Mouse (Mus musculus): ENCODE measurements around the gene Srl.
"Not testable (repeated sequence)": the region's sequence is repeated elsewhere in the genome, so short reads cannot be mapped to it uniquely, and the experiment has no call there.

Gene Srl

DNA sequence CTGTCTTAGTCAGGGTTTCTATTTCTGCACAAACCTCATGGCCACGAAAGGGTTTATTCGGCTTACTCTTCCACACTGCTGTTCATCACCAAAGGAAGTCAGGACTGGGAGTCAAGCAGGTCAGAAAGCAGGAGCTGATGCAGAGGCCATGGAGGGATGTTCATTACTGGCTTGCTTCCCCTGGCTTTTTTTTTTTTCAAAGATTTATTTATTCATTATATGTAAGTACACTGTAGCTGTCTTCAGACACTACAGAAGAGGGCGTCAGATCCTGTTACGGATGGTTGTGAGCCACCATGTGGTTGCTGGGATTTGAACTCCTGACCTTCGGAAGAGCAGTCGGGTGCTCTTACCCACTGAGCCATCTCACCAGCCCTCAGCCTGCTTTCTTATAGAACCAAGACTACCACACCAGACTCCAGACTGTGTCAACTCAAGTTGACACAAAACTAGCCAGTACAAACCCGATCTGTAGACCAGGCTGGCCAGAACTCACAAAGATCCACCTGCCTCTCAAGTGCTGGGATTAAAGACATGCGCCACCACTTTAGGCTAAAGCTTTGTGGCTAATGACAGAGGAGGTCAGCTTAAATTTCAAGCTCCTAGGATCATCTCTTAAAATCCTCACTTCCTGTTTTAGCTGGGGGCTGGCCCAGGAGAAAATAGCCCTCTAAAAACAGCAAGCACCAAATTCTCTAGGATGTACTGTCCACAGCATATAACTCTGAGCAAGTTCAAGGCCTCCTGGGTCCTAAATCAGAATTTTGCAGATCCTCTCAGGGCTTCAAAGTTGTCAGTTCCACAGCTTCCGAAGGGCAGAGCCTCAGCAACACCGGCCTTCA lies 67.4 kb downstream of the Srl start:
- not testable (repeated sequence) for DNase-seq (ENCODE audit: low spot score)

DNA sequence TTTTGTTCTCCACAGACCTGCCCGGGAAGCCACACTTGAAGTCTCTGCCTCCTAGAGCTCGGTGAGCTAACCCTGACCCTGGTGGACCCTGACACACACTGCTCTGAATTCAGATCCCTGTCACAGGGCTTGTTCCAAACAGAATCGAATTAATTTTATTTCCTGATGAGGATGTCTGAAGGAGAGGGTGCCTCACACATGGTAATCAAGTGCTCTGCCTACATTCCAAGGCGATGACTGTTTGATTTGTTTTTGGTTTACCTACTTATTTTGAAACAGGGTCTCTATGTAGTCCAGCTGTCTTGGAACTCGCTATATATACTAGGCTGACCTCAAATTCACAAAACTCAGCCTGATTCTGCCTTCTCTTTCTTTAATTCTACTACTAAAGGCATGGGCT lies 68.4 kb downstream of the Srl start:
- DNase-seq (ENCODE audit: low spot score), result no peak

DNA sequence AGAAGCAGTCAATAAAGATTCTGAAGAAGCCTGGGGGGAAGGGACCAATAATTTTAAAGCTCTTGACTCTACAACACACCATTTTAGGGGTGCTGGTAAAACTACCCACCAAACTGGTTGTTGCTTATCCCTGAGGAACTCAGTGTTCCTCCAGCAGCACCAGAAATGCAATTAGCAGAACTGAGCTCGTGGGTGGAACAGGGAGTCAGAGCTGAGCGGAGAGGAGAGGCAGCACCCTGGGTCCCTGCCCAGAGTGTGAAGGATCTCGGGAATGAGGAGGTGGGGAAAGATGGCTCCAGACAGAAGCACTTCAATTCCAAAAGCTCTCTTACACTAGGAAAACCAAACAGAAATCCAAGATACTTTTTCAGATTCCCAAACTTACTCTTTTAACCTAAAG lies 68.9 kb downstream of the Srl start:
- no peak for DNase-seq (ENCODE audit: low spot score)

DNA sequence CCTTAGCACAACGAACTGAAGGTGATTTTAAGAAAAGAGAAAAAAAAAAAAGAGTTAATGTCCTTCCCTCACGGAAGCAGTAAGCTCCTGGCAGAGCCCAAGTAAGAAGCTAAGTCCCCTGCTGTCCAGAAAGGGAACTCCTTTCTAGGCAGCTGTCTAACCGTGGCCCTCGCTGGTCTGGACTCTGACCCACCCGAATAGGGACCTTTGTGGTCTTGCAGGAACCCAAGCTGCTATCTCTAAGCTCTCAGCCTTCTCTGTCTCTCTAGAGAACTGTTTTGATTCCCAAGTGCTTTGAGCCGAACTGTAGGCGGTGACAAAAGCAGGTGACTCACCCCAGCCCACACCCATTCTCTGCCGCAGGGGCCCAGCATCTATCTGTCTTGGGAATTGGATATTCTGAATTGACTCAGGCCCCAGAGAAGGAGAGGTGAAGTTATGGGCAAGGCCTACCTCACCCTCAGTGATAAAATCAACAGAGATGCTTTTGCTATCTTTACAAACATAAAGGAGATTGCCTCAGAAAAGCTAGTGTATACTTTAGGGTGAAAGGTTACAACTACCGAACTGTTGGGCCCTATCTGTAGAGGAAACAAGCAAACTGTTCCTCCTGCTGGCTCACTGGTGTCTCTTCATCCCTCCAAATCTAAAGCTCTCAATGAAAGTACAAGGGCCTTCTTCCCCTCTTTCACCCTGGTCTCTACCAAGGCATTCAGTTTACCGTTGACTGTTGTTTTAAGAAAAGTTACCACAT lies 71.8 kb downstream of the Srl start:
- peak; percentile 45 for DNase-seq (ENCODE audit: low spot score)

DNA sequence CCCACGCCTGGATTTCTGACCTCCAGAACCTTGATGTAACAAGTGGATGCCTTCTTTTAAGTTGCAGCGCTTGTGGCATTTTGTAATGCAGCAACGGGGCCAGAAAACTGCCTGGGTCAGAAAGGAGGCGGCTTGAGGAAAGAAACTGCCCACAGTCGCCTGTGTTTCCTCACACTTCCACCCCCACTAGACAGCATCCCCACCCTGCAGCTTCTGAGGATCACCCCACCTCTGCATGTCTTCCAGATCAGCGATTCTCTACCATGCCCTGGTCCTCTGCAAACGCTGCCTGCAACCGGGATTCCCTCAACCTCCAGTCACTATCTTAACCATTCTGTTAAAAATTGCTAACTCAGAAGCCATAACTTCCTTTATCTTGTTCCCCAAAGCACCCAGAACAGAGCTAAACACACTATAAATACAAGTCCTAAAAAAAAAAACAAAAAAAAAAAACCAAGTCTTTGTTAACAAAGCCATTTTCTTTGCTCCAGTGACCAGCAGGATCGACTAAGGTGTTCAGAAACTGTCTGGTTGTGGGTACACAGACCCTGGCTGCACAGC lies 77.0 kb downstream of the Srl start:
- no peak for DNase-seq (ENCODE audit: low spot score)

DNA sequence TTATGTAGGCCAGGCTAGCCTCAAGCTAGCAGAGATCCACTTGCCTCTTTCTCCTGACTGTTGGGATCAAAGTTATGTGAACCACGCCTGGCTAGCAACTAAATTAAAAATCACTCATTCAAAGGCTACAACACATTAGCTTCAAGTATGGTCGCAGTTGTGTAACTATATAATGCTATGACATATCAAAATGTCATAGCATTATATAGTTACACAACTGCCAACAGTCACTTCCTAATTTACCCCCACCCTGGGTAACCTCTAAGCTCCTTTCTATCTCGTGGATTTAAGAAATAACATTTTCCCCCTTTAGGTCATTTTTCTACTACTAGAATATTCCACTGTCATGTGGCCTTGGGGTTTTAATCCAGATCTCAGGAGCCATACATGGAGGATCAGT lies 83.7 kb downstream of the Srl start:
- DNase-seq (ENCODE audit: low spot score), result no peak

DNA sequence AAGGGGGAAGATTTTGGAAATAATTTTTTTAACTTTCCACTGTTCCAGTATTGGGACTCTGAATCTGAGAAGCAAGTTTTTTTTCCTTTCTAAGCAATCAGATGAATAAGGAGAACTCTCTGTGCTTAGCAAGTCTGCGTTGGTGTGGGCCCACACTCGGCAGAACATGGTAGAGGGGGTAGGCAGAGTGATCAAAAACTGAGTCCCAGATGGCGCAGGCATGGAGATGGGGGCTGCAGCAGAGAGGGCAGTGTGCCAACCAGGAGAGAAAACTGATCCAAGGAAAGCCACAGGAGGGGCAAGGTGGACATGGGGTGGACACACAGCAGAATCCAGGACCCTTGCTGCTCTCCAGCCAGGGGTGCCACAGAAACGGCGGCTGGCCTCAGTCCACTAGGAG lies 85.2 kb downstream of the Srl start:
- DNase-seq (ENCODE audit: low spot score), result no peak

DNA sequence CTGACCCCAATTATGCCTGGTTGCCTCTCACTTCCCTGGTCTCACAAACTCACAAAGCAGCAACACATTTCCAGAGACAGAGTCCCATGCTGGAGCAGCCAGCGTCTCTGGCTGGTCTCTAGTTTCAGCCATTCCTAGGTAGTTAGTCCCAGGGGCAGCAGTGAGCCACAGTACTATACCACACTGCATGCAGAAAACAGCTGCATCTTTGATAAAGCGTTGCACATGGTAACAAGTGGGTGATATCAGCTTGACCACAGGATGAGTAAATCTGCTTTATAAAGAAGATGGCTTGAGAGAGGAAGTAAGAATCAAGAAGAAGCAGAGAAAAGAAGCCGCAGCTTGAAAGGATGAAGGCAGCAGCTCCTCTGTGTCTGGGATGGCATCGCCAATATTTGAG lies 85.9 kb downstream of the Srl start:
- no peak for DNase-seq (ENCODE audit: low spot score)

DNA sequence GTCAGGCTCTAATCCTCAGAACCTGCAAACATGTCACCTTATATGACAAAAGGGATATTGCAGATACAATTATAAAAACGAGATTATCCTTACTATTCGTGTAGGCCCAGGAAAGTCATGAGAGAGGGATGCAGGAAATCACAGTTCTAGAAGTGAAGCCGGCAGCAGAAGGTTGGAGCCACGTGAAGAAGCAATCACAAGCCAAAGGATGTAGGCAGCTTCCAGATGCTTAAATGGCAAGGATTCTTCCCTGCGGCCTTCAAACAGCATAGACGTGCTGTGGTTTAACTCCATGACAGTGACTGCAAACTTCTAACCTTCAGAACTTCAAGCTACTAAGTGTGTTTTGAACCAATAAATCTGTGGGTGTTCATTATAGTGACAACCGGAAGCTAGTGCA lies 87.1 kb downstream of the Srl start:
- no peak for DNase-seq (ENCODE audit: low spot score)

DNA sequence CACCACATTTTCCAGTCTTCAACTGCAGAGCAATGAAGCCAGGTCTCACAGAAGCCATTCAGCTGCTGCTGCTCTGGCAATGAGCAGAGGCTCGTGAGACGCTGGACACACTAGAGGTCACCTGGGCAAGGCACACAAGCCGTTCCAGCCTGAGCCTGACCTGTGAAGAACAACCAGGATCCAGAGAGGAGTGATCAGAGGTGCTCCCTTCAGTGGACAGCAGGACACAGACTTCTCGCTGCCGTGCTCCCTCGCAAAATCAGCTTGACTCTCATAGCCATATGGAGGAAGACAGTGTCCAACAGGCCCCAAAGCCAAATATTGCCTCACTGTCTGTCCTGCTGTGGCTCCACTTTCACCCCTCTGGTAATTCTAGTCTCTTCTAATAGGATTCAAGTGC lies 92.2 kb downstream of the Srl start:
- no peak for DNase-seq (ENCODE audit: low spot score)

DNA sequence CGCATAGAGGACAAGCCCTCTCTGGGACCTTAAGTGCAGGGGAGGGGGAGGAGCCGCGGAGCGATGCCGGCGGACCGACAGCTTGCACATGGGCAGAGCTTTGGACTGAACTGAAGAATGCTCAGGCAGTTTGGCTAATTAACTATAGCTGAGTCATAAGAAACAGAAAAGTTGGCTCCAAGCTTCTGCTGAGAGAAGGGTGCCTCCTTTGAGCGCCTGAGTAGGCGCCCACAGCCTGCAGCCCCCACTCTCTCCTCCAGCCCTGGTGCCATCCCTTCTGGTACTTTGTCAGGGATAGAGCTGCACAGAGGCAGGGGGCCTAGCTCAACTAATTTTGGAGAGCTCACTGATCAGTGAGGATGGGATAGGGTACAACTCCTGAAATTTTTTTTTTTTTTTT lies 93.4 kb downstream of the Srl start:
- peak; percentile 50 for DNase-seq (ENCODE audit: low spot score)

DNA sequence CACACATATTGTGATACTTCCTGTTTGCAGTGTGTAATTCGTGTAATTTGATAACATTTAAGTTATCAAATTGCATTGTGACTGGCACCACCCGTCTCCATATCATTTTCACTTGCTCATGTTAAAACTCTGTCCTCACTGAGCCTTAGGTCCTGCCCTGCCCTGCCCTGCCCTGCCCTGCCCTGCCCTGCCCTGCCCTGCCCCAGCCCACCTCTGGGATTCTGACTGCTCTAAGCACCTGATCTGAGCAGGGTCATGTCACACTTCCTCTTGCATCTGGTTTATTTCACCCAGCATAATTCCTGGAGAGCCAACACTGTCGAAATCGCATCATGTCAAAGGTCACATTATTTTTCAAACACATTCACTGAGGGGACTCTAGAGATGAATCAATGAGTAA lies 95.2 kb downstream of the Srl start:
- no peak for DNase-seq (ENCODE audit: low spot score)

DNA sequence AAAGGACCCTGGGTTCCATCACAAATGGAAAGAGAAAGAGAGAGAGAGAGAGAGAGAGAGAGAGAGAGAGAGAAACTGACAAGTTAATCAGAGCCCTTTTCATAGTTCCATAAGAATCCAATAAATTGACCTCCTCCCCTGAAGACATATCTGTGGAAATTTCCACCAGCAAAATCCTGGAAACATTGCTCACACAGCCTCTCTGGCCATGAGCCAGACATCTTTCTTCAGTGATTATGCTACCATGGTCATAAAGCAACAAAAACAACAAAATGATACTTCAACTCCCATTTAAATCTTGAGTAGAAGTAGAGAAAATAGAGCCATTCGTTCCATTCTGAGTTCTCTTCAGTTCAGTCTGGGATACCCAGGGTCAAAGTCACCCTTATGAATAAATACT lies 97.2 kb downstream of the Srl start:
- DNase-seq (ENCODE audit: low spot score), result no peak

DNA sequence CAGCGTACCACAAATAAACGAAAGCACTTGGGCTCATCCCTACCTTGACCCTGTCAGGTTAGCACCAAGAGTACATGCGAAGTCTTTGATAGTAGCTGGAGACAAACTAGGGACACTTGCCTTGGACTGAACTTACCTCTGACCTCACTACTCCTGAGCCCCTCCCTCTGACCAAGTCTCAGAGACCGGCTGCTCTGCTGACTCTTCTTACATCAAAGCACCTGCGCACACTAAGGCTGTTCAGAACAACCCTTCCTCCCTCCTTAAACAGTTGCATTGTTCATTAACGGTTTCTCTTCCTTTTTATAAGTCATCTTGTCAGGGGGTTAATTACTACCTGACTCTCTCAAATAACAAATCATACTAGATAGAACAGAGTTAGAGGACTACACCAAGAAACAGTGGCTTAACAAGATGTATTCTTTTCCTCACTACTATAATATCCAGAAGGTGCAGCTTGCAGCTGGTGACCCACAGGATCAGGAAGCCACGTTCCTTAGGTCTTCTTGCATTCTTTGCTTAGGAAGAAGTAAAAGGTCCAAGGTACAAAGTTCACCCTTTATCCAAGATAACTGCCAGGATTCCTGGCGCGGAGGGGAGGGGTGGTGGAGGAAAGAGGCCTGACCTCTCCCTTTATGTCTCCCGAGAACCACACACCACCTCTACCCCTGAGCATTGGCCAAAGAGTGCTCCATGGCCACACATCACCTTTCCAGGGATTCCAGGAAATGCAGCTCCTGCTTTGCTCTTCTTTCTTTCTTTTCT lies 102.1 kb downstream of the Srl start:
- no peak for DNase-seq (ENCODE audit: low spot score)

DNA sequence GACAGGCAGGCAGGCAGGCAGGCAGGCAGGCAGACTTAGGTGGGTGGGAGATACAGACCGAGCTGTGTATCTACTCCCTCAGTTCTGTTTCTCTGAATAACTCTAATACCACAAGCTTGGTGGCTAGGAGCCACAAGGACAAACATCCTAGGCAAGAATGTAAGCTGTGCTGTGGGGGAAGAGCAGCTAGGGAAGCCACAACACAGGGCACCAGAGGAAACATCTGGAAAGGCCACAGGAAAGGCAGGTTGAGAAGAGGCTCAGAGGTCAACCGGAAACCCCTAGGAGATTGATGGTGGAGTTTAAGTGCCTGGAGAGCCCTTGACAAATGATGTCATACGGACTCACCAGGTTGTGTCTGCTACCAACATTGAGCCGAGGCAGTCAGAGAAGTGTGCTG lies 104.9 kb downstream of the Srl start:
- DNase-seq (ENCODE audit: low spot score), result no peak

DNA sequence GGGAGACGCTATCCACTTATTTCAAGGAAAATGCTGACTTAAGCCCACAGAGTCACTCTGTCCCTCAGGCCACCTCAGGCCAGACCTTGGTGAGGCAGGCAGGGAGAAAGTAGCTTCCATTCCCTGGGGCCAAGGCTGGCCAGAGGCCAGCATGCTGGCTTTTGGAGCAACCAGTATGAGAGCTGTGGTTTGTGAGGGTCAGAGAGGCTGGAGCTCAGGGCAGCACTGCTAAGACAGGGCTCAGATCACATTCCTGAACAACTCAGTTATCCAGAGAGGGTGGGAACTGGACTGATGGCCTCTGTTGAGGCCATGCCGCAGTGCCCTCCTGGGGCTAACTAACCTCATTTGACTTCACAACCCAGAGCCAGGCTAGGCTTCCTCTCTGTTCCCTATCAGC lies 106.2 kb downstream of the Srl start:
- DNase-seq (ENCODE audit: low spot score), result no peak

DNA sequence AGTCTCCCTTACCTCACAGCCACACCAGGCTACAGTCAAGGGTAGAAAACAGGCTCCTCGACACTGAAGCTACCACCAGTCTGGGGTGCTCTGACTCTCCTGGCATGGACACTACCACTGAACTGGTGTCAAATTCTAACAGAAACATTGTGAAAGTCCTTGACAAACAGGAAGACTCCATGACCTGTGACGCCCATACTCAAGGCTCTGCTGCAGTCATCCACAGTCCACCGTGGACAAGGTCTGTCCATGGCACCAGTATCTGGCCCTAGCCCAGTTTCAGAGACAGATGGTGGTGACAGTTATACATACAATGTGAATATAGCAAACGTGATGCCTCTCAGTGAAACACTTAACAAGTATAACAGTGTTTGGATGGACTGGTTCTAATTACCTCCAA lies 109.8 kb downstream of the Srl start:
- DNase-seq (ENCODE audit: low spot score), result no peak

DNA sequence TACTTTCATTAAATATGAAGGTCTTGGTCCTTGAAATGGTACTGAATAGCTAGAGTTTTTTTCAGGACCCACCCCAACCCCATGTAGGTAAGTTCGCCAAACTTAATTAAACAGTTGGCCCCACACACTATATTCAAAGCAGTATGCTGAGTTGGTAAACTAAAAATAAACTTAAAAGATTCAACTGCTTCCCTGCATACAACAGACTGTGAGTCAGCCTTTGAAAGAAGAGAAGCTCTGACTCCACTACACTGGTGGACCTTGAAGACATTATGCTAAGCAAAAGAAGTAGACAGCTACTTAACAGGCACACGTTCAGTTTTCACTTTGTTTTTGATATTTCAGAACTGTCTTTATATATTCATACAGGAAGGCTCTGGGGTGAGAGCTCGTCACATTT lies 110.6 kb downstream of the Srl start:
- no peak for DNase-seq (ENCODE audit: low spot score)

DNA sequence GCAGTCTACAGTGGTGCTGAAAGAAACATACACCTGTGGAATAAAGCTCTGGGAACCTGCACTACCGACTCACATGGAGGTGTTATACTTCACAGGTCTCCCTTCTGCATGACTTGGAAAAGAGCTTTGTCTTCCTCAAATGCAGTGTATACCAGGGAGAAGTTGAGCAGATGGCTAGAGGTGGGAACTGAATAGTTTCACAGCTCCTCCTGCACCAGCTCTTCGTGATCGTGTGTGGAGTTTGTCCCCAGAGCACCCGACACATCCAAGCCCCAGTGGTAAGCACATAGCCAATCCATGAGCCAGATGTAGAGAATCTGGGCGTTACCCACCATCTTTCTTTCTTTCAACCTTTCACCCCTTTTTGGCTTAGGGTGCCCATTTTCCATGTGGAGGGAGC lies 111.4 kb downstream of the Srl start:
- no peak for DNase-seq (ENCODE audit: low spot score)

Measured in MN1 (cell line).